In the genomic region with DNA sequence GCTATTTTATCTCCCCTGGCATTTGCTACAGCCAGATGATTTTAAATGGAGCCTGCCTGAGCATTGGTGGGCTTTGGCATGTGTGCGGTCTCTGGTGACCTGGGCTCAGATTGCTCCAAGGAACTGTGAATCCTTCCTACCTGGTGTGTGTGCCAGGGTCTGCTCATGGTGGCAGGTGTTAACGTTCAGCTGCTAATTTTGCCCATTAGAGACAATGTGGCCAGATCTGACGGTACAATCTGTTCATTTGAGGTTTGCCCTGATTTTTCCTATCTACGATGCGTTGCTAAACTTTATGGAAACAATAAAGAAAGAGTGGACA, we compare ENCODE assay signal across 17 mouse cellular contexts.
DNase-seq lines count a peak whose midpoint lies in the region; ATAC-seq and TF ChIP-seq lines count a peak whose summit lies in the region.
"Had no signal": no experiment of that assay in that cellular context is flagged by ENCODE, and none has a peak within 500 bp of the region (broad histone marks: within the 10 kb centered on the region; RNA-seq: fewer than 3 reads in every experiment).

No protein-coding gene starts in this region.

- intact Hi-C loops in left cerebral cortex, adult 2 months (cut with DNase I): no loop called here

- no peak for TF ChIP-seq CTCF in left cerebral cortex, adult 2 months (IDR thresholded peaks at IDR 0.05)

- no peak overlapping the region for H3K9ac ChIP-seq in forebrain, embryonic 13.5 days
- H3K9ac ChIP-seq in hindbrain, embryonic 15.5 days: no peak overlapping the region
- H3K9ac ChIP-seq in neural tube, embryonic 13.5 days: no peak overlapping the region
- H3K9ac ChIP-seq: limb, embryonic 13.5 days had no signal

- no peak overlapping the region for H3K4me3 ChIP-seq in forebrain, embryonic 13.5 days
- no peak overlapping the region for H3K4me3 ChIP-seq in hindbrain, embryonic 15.5 days
- no peak overlapping the region for H3K4me3 ChIP-seq in neural tube, embryonic 13.5 days
- no peak overlapping the region for H3K4me3 ChIP-seq in left cerebral cortex, adult 2 months
- H3K4me3 ChIP-seq: erythroblast, embryonic 14.5 days; limb, embryonic 13.5 days had no signal

- H3K36me3 ChIP-seq in forebrain, embryonic 13.5 days (ENCODE audit: poor library complexity, severe bottlenecking): no peaks in the 10 kb centered on the region
- H3K36me3 ChIP-seq in hindbrain, embryonic 15.5 days: no peaks in the 10 kb centered on the region
- H3K36me3 ChIP-seq in neural tube, embryonic 13.5 days: no peaks in the 10 kb centered on the region
- H3K36me3 ChIP-seq: limb, embryonic 13.5 days had no signal

- H3K27me3 ChIP-seq in forebrain, embryonic 13.5 days: no peaks in the 10 kb centered on the region
- no peaks in the 10 kb centered on the region for H3K27me3 ChIP-seq in hindbrain, embryonic 15.5 days
- 0 out of 2 replicates have a peak, but pooled peaks cover 7% of the 10 kb centered on the region for H3K27me3 ChIP-seq in neural tube, embryonic 13.5 days
- H3K27me3 ChIP-seq: limb, embryonic 13.5 days had no signal

- DNase-seq in cerebellum, adult 9-11 months: peak; percentile 16
- no peak for DNase-seq in cerebellum, postnatal 4 days (ENCODE audit: low spot score in 2 of 2)
- DNase-seq in left cerebral cortex, adult 2 months (ENCODE audit: extremely low spot score in 1 of 2, low spot score in 2 of 2): no peak
- no peak for DNase-seq in spleen, postnatal 36 days (ENCODE audit: low spot score in 2 of 2)
- DNase-seq: adrenal gland, adult 8-10 months; heart, adult 18-20 months; kidney, postnatal 14 days; layer of hippocampus, postnatal 36 days; lung, adult 18-20 months; spleen, adult 18-20 months had no signal

- no peak overlapping the region for H3K4me2 ChIP-seq in forebrain, embryonic 13.5 days
- H3K4me2 ChIP-seq in hindbrain, embryonic 15.5 days: no peak overlapping the region
- no peak overlapping the region for H3K4me2 ChIP-seq in neural tube, embryonic 13.5 days
- H3K4me2 ChIP-seq: limb, embryonic 13.5 days had no signal

- 21% methylated on average over 5 of the region's 5 CpGs for WGBS in forebrain, embryonic 13.5 days
- 23% methylated on average over 5 of the region's 5 CpGs for WGBS in hindbrain, embryonic 15.5 days
- 27% methylated on average over 5 of the region's 5 CpGs for WGBS in neural tube, embryonic 13.5 days

- H3K27ac ChIP-seq in forebrain, embryonic 13.5 days: peak overlapping the region; percentile 68
- peak overlapping the region; percentile 79 for H3K27ac ChIP-seq in hindbrain, embryonic 15.5 days (replicated peaks)
- H3K27ac ChIP-seq in neural tube, embryonic 13.5 days (replicated peaks): peak overlapping the region; percentile 77
- H3K27ac ChIP-seq in left cerebral cortex, adult 2 months: no peak overlapping the region
- H3K27ac ChIP-seq: limb, embryonic 13.5 days; macrophage had no signal

- H3K4me1 ChIP-seq in forebrain, embryonic 13.5 days: peaks cover 22% of the 10 kb centered on the region
- H3K4me1 ChIP-seq in hindbrain, embryonic 15.5 days (replicated peaks): peaks cover 18% of the 10 kb centered on the region
- peaks cover 23% of the 10 kb centered on the region for H3K4me1 ChIP-seq in neural tube, embryonic 13.5 days (replicated peaks)
- H3K4me1 ChIP-seq: limb, embryonic 13.5 days had no signal

- ATAC-seq in forebrain, embryonic 13.5 days: peak; percentile 61; the same call in 1 of the 2 replicates
- ATAC-seq in hindbrain, embryonic 15.5 days (ENCODE audit: low FRiP score, low read depth): no peak; the same call in 1 of the 2 replicates
- ATAC-seq in neural tube, embryonic 13.5 days (ENCODE audit: low read depth): peak; percentile 84
- ATAC-seq in megakaryocyte progenitor cell, adult 5-6 weeks (replicated peaks; ENCODE audit: poor library complexity): no peak

- H3K9me3 ChIP-seq in forebrain, embryonic 13.5 days (replicated peaks): no peaks in the 10 kb centered on the region; the same call in 1 of the 2 replicates
- no peaks in the 10 kb centered on the region for H3K9me3 ChIP-seq in hindbrain, embryonic 15.5 days
- H3K9me3 ChIP-seq in neural tube, embryonic 13.5 days: no peaks in the 10 kb centered on the region
- H3K9me3 ChIP-seq: limb, embryonic 13.5 days had no signal

Comparison
In these comparisons a context has a peak if more than half of its experiments do, and no peak if none do; other contexts are left out.
1. ATAC-seq: peak in forebrain, embryonic 13.5 days (single experiment) and neural tube, embryonic 13.5 days (single experiment); none in hindbrain, embryonic 15.5 days (single experiment) and megakaryocyte progenitor cell, adult 5-6 weeks (single experiment).